Mouse (Mus musculus) cerebellum, adult 9-11 months (tissue): ENCODE data around the gene Olfr916.

Source experiments
- DNase-seq: peaks from one replicate; pipeline ENCODE4 v3.0.0; 2022

Olfr916 gene

GRCm38 (mm10) chr9:38659775-38660174 is at the start of gene Olfr916:
Olfr916 (minus strand) TSS chr9:38659875.
- no peak for DNase-seq

- no peak for DNase-seq
Observed at GRCm38 (mm10) chr9:38674501-38674900, 14.8 kb upstream of the Olfr916 start, which contains the start of gene Olfr918. Olfr918 (minus strand) TSS chr9:38674601.

- no peak for DNase-seq
Observed at GRCm38 (mm10) chr9:38672887-38673286, 13.2 kb upstream of the Olfr916 start.

- no peak for DNase-seq
Observed at GRCm38 (mm10) chr9:38665742-38666141, 6.1 kb upstream of the Olfr916 start, which contains the start of gene Olfr917. Olfr917 (minus strand) TSS chr9:38665842.

GRCm38 (mm10) chr9:38632406-38632805 is 27.3 kb downstream of the Olfr916 start:
- DNase-seq = no peak
